Mouse (Mus musculus) bone marrow, adult 2 months (tissue): ENCODE results near the gene Ppm1m.

Experiments
- CTCF ChIP-seq: fragments of 200-500 bp; IDR thresholded peaks from 2 replicates; pipeline ENCODE4 v1.5.1; 2011; ENCODE audit warnings: low read length, control low read depth; ENCODE audit not compliant: control insufficient read depth, insufficient read depth
- POLR2A ChIP-seq: fragments of 200-500 bp; IDR thresholded peaks from 2 replicates; pipeline ENCODE4 v1.6.1; 2011; ENCODE audit warnings: low read depth, mild to moderate bottlenecking, control low read depth, low read length, borderline replicate concordance; ENCODE audit not compliant: control insufficient read depth

DNA sequence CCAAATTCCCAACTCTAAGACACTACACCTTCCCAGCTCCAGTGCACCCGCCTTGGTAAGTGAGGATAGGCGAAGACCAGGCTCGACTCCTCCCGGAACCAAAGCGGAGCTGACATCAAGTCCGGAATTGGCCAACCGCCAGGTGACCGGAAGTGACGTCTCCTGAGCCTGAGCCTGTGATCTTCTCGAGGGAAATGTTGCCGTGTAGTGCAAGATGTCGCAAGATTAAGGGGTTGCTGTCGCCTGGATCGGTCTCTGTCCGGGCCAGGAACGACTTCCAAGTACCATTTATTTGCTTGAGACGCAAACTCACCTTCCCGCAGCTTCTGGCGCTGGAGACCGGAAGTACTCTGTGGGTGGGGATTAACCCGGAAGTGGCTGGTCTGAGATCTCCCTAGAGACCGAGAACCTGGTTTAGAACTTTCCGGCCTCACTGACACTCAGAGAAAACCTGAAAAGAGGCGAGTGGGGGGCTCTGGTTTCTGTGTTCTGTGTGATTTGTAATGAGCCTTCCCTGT, 39.7 kb downstream of the Ppm1m start:
- TF ChIP-seq POLR2A (0 out of 2 replicates have a peak, but pooled peaks have one; percentile 42), CTCF (no peak)
